Mouse (Mus musculus) thymus, postnatal 36 days (tissue): ENCODE data around the gene Mxd1.

Experiments
- DNase-seq, 2 experiments: peaks; one replicate each; pipeline ENCODE4 v3.0.0; 2022; ENCODE audit warnings: mixed read lengths in 2 of 2

The Mxd1 gene

DNA sequence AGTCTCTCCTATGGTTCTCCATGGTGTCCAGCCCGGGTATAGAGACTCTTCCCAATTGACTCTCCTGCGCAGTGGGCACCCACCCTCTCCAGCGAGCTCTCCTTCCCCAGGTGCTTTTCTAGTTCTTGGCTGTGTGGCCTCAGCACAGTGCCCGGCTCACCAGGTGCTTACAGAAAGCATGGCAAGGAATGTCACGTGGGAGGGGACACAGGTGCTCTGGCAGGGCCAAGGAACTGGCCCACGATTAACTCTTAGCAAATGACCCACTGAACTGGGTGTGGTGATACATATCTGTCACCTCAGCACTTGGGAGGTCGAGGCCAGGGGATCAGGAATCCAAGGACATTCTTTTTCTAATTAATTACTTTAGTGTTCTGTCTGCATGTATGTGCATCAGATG, 22.8 kb downstream of the Mxd1 start:
- DNase-seq: no peak

DNA sequence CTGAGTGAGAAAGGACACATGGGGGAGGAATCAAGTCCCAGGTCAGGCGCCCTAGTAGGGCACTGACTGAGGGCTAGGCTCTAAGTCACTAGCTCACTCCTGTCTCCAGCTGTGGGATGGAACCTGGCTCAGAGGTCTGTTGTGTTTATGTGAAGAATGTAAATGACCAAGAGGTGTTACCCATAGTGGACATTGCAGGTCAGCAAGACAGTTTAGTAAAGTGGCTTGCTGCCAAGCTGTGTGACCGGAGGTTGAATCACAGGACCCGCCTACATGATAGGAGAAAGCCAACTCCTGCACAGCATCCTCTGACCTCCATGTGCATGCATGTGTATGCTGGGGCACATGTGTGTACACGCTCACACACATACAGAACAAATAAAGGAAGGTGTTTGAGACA, 23.4 kb downstream of the Mxd1 start:
- DNase-seq: no peak

DNA sequence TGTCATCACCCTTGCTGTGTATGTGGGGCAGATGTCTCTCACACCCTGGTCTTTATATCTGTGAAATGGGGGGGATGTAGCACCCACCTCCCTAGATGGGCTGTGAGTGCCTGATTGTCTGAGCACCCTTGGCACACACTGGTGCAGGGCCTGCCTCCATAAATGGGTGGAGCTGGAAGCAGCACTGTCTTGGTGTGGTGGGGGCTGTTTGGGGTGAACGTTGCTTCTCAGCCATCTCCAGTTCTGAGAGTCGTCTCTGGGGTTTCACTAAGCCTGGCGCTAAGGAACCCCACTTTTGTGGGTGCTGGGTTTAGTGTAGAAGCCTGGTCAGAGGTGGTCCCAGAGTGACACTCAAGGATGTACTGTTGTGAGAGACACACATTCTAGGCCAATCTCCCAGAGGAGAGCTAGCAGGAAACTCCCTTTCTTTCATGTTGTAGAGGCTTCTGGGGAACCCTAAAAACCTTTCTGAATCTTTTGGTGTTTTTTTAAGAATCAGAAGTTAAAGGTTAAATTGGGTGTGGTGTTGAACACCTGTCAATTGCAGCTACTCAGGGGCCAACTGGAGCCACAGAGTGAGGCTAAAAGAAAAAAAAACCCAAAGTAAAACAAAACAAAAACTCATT, 24.1 kb downstream of the Mxd1 start:
- peak in 1 of 2 experiments; percentile 9 for DNase-seq

- no peak for DNase-seq
Observed at GRCm38 (mm10) chr6:86641716-86642115, 27.2 kb downstream of the Mxd1 start.

DNA sequence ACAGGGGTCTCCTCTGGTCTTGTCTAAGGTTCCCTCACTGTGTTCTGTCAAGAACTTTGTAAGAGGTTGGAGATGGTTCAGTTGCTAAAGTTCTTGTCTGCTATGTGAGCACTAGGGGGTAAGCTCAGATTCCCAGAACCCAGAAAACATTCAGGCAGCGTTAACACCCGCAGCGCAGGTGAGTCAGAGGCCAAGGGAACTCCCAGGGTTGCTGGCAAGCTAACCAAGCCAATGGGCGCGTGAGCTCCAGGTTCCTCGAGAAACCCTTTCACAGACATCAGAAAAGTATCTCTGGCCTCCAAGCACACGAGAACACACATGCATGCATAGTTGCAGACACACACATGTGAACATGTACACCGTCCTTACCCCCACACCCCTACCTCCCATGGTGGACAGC, 28.2 kb downstream of the Mxd1 start:
- no peak for DNase-seq

GRCm38 (mm10) chr6:86640161-86640560, 28.8 kb downstream of the Mxd1 start:
- no peak for DNase-seq

DNA sequence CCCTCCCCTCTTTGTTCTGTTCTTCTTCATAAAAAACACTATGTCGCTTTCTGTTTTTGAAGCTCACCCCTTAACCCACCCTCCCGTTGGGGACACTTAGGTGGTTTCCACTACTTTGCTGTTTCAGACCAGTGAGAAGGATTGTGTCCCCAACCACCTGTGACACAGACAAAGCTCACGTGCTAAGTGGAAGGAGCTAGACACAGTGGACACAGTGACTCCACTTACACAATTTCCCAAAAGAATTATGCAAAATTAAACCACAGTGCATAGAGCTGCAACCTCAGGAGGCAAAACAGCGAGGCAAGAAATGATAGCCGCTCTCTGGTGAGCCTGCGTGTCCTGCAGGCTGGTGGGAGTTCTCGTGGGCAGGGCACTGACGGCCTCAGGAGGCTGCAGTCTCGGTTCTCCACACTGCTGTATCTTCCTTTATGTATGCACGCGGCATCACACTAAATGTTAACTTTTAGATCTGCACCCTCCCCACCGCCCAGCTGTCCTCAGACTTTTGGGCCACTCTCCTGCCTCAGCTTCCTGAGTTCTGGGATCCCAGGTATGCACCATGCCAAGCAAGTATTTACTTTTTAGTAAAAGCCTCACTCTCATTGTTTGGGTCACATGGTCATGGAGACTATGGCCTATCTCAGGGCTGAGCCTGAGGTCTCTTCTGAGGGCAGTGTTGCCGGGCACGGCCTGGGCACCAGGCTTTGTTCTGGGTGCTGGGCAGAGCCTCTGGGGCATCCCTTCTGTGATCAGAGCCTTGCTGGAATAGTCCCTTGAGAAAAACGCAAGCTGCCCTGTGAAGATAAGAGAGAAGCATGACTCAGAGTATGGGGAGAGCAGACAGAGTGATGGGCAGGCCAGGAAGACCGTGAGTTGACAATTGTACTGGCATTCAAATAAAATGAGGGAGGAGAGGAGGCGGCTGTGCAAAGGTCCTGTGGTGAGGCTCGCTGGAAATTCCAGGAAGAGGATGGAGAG, 29.5 kb downstream of the Mxd1 start:
- no peak for DNase-seq

- no peak for DNase-seq
Observed at GRCm38 (mm10) chr6:86638434-86638833, 30.5 kb downstream of the Mxd1 start.

DNA sequence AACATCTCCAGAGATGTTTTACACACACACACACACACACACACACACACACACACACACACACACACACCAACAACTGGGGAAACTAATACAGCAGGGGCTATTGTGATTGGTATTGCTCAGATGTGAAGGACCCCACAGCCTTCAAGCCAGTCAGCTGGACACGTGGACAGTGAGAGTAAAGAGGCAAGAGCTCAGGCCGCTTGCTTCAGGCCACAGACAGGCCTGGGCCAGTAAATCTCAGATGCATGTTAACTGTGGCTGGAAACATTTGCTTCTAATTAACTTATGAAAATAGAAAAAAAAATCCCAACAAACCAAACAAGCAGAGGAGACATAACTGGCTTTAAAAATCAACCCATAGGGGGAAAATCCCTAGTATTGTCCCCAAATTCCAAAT, 31.1 kb downstream of the Mxd1 start:
- no peak for DNase-seq

DNA sequence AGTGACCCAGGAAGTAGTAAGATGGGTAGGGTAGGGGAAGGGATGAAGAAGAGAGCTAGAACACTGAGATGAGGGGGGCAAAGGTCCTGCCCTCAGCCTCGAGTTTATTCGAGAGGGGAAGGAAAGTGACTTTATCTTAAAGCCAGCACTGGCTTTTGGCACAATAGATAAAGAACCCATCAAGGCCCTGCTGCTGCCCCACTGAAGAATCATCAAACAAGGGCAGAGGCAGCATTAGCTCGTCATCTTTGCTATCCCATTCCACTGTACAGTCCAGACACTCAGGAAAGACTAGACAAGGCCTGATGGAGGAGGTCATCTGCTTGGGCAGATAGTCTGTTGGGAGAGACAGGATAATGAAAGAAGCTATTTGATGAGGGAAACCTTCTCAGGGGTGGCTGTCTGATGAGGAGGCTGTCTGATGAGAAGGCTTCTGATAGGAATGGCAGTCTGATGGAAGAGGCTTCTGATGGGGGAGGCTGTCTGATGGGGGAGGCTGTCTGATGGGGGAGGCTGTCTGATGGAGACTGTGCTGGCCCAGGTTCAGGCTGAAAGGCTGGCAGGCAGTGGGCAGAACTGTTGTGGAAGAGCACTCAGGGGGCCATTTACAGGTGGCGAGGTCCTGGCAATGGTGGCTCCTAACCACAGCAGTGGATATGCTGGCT, 31.7 kb downstream of the Mxd1 start:
- no peak for DNase-seq

DNA sequence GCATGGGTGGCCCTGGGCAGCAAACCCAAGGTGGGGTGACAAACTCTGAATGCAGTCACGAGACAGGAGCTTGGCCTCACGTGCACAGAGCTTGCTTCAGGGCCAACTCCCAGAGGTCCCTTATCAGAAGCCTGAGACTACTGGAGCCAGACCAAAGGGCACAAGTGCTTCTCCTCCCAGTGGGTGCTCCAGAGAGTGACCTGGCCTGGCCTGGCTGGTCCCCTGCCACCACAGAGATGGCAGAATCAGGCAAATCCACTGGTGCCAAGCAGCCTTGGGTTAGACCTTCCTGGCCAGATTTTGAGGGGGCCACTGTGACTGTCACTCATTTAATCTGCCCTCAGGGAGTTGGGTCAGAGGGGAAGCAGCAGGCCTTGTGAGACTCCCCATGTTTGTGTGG, 32.5 kb downstream of the Mxd1 start:
- DNase-seq: no peak

- no peak for DNase-seq
Observed at GRCm38 (mm10) chr6:86630141-86630540, 38.8 kb downstream of the Mxd1 start.

DNA sequence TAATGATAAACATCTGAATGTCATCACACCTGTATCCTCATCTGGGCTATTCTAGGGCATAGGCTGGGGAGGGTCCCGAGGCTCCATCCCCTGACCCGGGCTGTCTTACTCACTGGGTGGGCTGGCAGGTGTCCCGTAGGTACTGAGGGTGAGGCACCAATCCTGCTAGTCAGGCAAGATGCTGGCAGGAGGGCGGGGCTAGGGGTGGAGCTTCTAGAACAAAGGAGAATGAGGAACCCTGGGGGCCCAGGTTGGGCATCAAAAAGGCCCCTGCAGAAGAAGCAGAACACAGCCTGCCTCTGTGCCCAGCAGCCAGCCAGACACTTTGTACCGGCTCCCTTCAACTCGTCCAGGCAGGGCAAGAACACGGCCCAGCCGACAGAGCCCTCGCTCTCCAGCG, 41.0 kb downstream of the Mxd1 start, which contains the start of gene Asprv1:
Gene Asprv1, plus strand, starts transcription at position 219 of the 400 bp plus-strand sequence.
- peak; percentile 21 to 30 for DNase-seq

- DNase-seq: no peak
Observed at GRCm38 (mm10) chr6:86624074-86625030, 44.6 kb downstream of the Mxd1 start.

DNA sequence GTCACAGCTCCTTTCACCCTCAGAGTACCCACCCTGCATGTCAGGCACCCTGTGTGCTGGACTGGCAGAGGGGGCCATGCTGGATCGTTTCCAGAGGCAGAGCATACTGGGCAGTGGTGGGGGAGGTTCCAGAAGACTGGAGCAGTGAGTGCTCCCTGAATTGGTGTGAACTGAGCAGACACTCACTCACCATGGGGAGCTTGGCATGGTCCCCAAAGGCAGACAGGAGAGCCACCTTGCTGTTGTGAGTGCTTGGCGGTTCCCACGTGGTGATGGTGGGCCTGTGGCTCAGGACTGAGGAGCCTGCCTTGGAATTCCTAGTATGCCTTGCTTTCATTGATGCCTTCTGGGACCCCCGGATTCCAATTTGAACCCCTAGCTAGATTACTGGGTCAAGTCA, 45.8 kb downstream of the Mxd1 start:
- no peak for DNase-seq

GRCm38 (mm10) chr6:86615301-86615700, 53.7 kb downstream of the Mxd1 start:
- no peak for DNase-seq

- no peak for DNase-seq
Observed at GRCm38 (mm10) chr6:86610714-86611113, 58.2 kb downstream of the Mxd1 start.

DNA sequence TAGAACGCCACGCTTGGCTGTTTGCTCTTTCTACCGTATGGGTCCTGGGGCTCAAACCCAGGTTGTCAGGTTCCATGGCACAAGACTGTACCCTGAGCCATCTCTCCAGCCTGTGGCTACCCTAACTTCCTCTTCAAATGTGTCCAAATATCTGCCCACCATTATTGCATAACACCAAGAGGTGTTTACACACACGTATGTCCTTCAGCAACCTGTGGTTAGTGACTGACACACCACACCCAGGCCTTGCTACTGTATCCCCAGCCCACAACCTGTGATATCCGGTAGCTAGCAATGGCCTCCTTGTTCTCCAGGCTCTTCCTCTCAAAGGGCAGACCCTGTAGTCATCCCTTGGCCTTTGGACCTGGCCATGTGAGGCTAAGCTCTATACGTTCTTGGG, 59.7 kb downstream of the Mxd1 start:
- no peak for DNase-seq

GRCm38 (mm10) chr6:86607471-86607870, 61.5 kb downstream of the Mxd1 start:
- DNase-seq: peak; percentile 46 to 61

- DNase-seq: no peak
Observed at GRCm38 (mm10) chr6:86606289-86606688, 62.7 kb downstream of the Mxd1 start.

- peak; percentile 48 to 75 for DNase-seq
Observed at GRCm38 (mm10) chr6:86605260-86605659, 63.7 kb downstream of the Mxd1 start.

- no peak for DNase-seq
Observed at GRCm38 (mm10) chr6:86599951-86600414, 69.0 kb downstream of the Mxd1 start.
